Mouse (Mus musculus) Patski (cell line): ENCODE results near the gene Oprd1. TPM values are rescaled to one million over a fixed set of nuclear protein-coding genes. Genes with fewer than 3 reads are reported as not detected.

Source experiments
- ATAC-seq: fragments of 100-300 bp; one replicate; pipeline ENCODE4 v1.8.0; 2021
- CTCF ChIA-PET: fragments of 350-600 bp; sonication (Branson Sonifier 250); formaldehyde crosslinking; loops from one replicate; lab custom pipeline; 2022; ENCODE audit warnings: inconsistent platforms; lab: Charles Lee
- POLR2A ChIA-PET: fragments of 350-600 bp; sonication (Branson Sonifier 250); formaldehyde crosslinking; loops from one replicate; lab custom pipeline; 2022; ENCODE audit warnings: antibody characterized with exemption, inconsistent platforms; lab: Charles Lee
- DNase-seq: peaks from one replicate; pipeline ENCODE4 v3.0.0-alpha.2; 2011; ENCODE audit warnings: low read depth, low spot score
- H3K27me3 ChIP-seq: fragments of 371-371 bp; one replicate; pipeline ENCODE4 v1.5.1; 2021
- CTCF ChIP-seq: fragments of 100-300 bp; IDR thresholded peaks from one replicate; pipeline ENCODE4 v1.5.1; 2021
- in situ Hi-C: fragments of 300-500 bp; cut with MboI; formaldehyde crosslinking; loops from 3 replicates; pipeline ENCODE4 v1.11.1; 2018; ENCODE audit warnings: low pct_unique_long_range_greater_than_20kb, mixed read lengths
- polyA plus RNA-seq: library from polyadenylated mRNA; unstranded; gene quantifications from one replicate; pipeline ENCODE4 v1.2.3, GENCODE M21; 2021

The Oprd1 gene
- polyA plus RNA-seq, 1 experiment from 2014 or later = not detected

GRCm38 (mm10) chr4:132167436-132167835 is 23.1 kb upstream of the Oprd1 start:
- ChIA-PET CTCF (no interaction called here), POLR2A (no interaction called here)
- H3K27me3 ChIP-seq = no peaks in the 10 kb centered on the region

GRCm38 (mm10) chr4:132166350-132167290 is 22.3 kb upstream of the Oprd1 start:
- ATAC-seq (no peak), DNase-seq (no peak)
- in situ Hi-C loops = no loop called here
- H3K27me3 ChIP-seq = no peaks in the 10 kb centered on the region
- no peak for TF ChIP-seq CTCF
- ChIA-PET POLR2A (no interaction called here), CTCF (no interaction called here)

More at GRCm38 (mm10) chr4:132167436-132167835, 23.1 kb upstream of the Oprd1 start:
- DNase-seq (no peak), ATAC-seq (no peak)
- in situ Hi-C loops = no loop called here
- TF ChIP-seq CTCF = no peak

GRCm38 (mm10) chr4:132165691-132166090 is 21.4 kb upstream of the Oprd1 start:
- no peak for ATAC-seq
- no peak for DNase-seq
- CTCF ChIA-PET = no interaction called here
- POLR2A ChIA-PET = no interaction called here
- in situ Hi-C loops = no loop called here
- no peak for TF ChIP-seq CTCF
- H3K27me3 ChIP-seq = no peaks in the 10 kb centered on the region

GRCm38 (mm10) chr4:132156941-132157622 is 12.8 kb upstream of the Oprd1 start:
- ATAC-seq = no peak
- no peak for DNase-seq
- no peak for TF ChIP-seq CTCF
- H3K27me3 ChIP-seq = no peaks in the 10 kb centered on the region
- ChIA-PET CTCF (no interaction called here), POLR2A (interaction anchor here (1.2 kb wide), 1 partner anchor 16 kb away, joined by 3 read pairs; no protein-coding TSS in a partner anchor)
- in situ Hi-C loops = no loop called here

- POLR2A ChIA-PET = no interaction called here
- no peak for ATAC-seq
- CTCF ChIA-PET = no interaction called here
- in situ Hi-C loops = no loop called here
- no peak for DNase-seq
- TF ChIP-seq CTCF = no peak
- H3K27me3 ChIP-seq = no peaks in the 10 kb centered on the region
These were observed 10.8 kb upstream of the Oprd1 start for GRCm38 (mm10) chr4:132154877-132155670.

- in situ Hi-C loops = no loop called here
- ChIA-PET POLR2A (no interaction called here), CTCF (no interaction called here)
- H3K27me3 ChIP-seq = no peaks in the 10 kb centered on the region
- DNase-seq = no peak
- no peak for ATAC-seq
- TF ChIP-seq CTCF = no peak
These were observed 7.4 kb upstream of the Oprd1 start for GRCm38 (mm10) chr4:132151673-132152072.

GRCm38 (mm10) chr4:132146201-132146600 is 1.9 kb upstream of the Oprd1 start:
- no peak for ATAC-seq
- no peak for DNase-seq
- CTCF ChIA-PET = no interaction called here
- TF ChIP-seq CTCF = no peak
- POLR2A ChIA-PET = no interaction called here
- in situ Hi-C loops = no loop called here
- peaks cover 11% of the 10 kb centered on the region for H3K27me3 ChIP-seq

- TF ChIP-seq CTCF = no peak
- ChIA-PET POLR2A (no interaction called here), CTCF (no interaction called here)
- no peak for DNase-seq
- no peak for ATAC-seq
- in situ Hi-C loops = no loop called here
- peaks cover 17% of the 10 kb centered on the region for H3K27me3 ChIP-seq
These were observed 806 bp upstream of the Oprd1 start for GRCm38 (mm10) chr4:132145092-132145491.

- no peak for TF ChIP-seq CTCF
- CTCF ChIA-PET = no interaction called here
- in situ Hi-C loops = no loop called here
- peaks cover 9% of the 10 kb centered on the region for H3K27me3 ChIP-seq
- ATAC-seq (no peak), DNase-seq (no peak)
- POLR2A ChIA-PET = interaction anchor here (0.7 kb wide), 1 partner anchor 1801 kb away, joined by 3 read pairs; no protein-coding TSS in a partner anchor
These were observed 5.6 kb downstream of the Oprd1 start for GRCm38 (mm10) chr4:132138640-132139039.

GRCm38 (mm10) chr4:132137013-132137412 is 7.3 kb downstream of the Oprd1 start:
- no peak for TF ChIP-seq CTCF
- DNase-seq (no peak), ATAC-seq (no peak)
- ChIA-PET POLR2A (no interaction called here), CTCF (no interaction called here)
- in situ Hi-C loops = no loop called here
- H3K27me3 ChIP-seq = peaks cover 6% of the 10 kb centered on the region
